ENCODE assay signal across 25 mouse cellular contexts in the genomic region with DNA sequence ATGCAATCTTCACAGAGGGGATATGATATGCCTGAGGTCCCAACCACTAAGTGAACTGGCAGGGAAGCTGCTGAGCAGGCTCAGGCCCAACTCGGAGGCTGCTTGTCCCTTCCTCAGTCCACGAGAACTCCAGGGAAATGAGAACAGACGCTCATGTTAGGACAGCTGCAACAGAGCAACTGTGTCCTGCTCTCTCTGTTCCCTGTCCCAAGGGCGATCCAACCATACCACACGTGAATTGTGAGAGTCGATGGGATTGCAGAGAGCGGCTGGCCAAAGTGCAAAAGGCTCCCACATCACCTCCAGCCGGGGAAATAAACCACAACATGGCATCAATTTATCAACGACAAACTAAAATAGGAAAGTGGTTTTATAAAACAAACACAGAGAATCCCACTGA.
DNase-seq lines count a peak whose midpoint lies in the region; ATAC-seq and TF ChIP-seq lines count a peak whose summit lies in the region.
"Had no signal": no experiment of that assay in that cellular context is flagged by ENCODE, and none has a peak within 500 bp of the region (broad histone marks: within the 10 kb centered on the region; RNA-seq: fewer than 3 reads in every experiment).

No protein-coding gene starts in this region.

- peaks cover 5% of the 10 kb centered on the region; the same call in 1 of the 2 replicates for H3K79me2 ChIP-seq in liver, adult 2 months (ENCODE audit: control insufficient read depth, insufficient read depth, low read length)

- no peak overlapping the region for H3K4me3 ChIP-seq in kidney, adult 2 months (ENCODE audit: insufficient read depth, low read depth, low read length)
- H3K4me3 ChIP-seq in kidney, embryonic 16.5 days (ENCODE audit: low read length), result no peak overlapping the region
- H3K4me3 ChIP-seq in liver, adult 2 months (ENCODE audit: insufficient read depth, low read depth, low read length), result no peak overlapping the region
- no peak overlapping the region for H3K4me3 ChIP-seq in liver, embryonic 11.5 days (ENCODE audit: low read depth, low read length)
- H3K4me3 ChIP-seq in limb, embryonic 12.5 days (replicated peaks), result no peak overlapping the region
- no peak overlapping the region for H3K4me3 ChIP-seq in embryonic facial prominence, embryonic 10.5 days
- H3K4me3 ChIP-seq in midbrain, embryonic 14.5 days (replicated peaks; ENCODE audit: low read depth, low read length), result no peak overlapping the region
- H3K4me3 ChIP-seq: embryonic facial prominence, embryonic 13.5 days; forebrain, embryonic 10.5 days; forebrain, embryonic 15.5 days; heart, adult 2 months; heart, embryonic 12.5 days; hindbrain, embryonic 13.5 days; lung, embryonic 15.5 days had no signal

- no peak overlapping the region for H3K4me2 ChIP-seq in kidney, embryonic 16.5 days (replicated peaks; ENCODE audit: low read depth, low read length)
- no peak overlapping the region for H3K4me2 ChIP-seq in liver, embryonic 11.5 days
- H3K4me2 ChIP-seq in limb, embryonic 12.5 days, result no peak overlapping the region
- no peak overlapping the region for H3K4me2 ChIP-seq in midbrain, embryonic 14.5 days (ENCODE audit: low read length)
- H3K4me2 ChIP-seq: embryonic facial prominence, embryonic 13.5 days; forebrain, embryonic 15.5 days; heart, embryonic 12.5 days; hindbrain, embryonic 13.5 days; lung, embryonic 15.5 days; midbrain, embryonic 11.5 days had no signal

- peak; percentile 57 for DNase-seq in kidney, adult 2 months
- DNase-seq in liver, adult 2 months (ENCODE audit: extremely low read depth, low read depth, low spot score), result peak; percentile 85
- DNase-seq in liver, embryonic 11.5 days (ENCODE audit: low spot score), result no peak
- no peak for DNase-seq in embryonic facial prominence, embryonic 10.5 days (ENCODE audit: low spot score)
- no peak for DNase-seq in midbrain, embryonic 14.5 days
- DNase-seq: adrenal gland, postnatal 25 days; cerebellum, adult 11-12 months; cerebellum, adult 9-11 months; embryo, embryonic 11 days; heart, adult 2 months; heart, postnatal 4 days; layer of hippocampus, postnatal 36 days; lung, postnatal 36 days; thymus, postnatal 14 days had no signal

- peak overlapping the region; percentile 65; the same call in 1 of the 2 replicates for H3K27ac ChIP-seq in kidney, adult 2 months (ENCODE audit: insufficient read depth, low read depth, low read length)
- no peak overlapping the region for H3K27ac ChIP-seq in kidney, embryonic 16.5 days (ENCODE audit: low read length)
- peak overlapping the region; percentile 69 for H3K27ac ChIP-seq in liver, adult 2 months (replicated peaks; ENCODE audit: insufficient read depth, low read depth, low read length)
- H3K27ac ChIP-seq in liver, embryonic 11.5 days (ENCODE audit: low read depth, low read length), result no peak overlapping the region
- H3K27ac ChIP-seq in limb, embryonic 12.5 days, result peak overlapping the region; percentile 62; the same call in 1 of the 2 replicates
- no peak overlapping the region for H3K27ac ChIP-seq in embryonic facial prominence, embryonic 10.5 days (replicated peaks)
- H3K27ac ChIP-seq in midbrain, embryonic 14.5 days (replicated peaks; ENCODE audit: low read depth, low read length), result no peak overlapping the region
- H3K27ac ChIP-seq: embryonic facial prominence, embryonic 13.5 days; forebrain, embryonic 10.5 days; forebrain, embryonic 15.5 days; heart, adult 2 months; hindbrain, embryonic 13.5 days; liver, embryonic 14.5 days; lung, embryonic 15.5 days had no signal

- H3K9me3 ChIP-seq in kidney, embryonic 16.5 days (ENCODE audit: low read length), result no peaks in the 10 kb centered on the region
- no peaks in the 10 kb centered on the region for H3K9me3 ChIP-seq in liver, embryonic 11.5 days (ENCODE audit: control insufficient read depth, low read length)
- no peaks in the 10 kb centered on the region for H3K9me3 ChIP-seq in limb, embryonic 12.5 days
- H3K9me3 ChIP-seq in embryonic facial prominence, embryonic 10.5 days, result no peaks in the 10 kb centered on the region
- H3K9me3 ChIP-seq in midbrain, embryonic 14.5 days (ENCODE audit: control insufficient read depth, low read length), result no peaks in the 10 kb centered on the region
- H3K9me3 ChIP-seq: embryonic facial prominence, embryonic 13.5 days; forebrain, embryonic 10.5 days; forebrain, embryonic 15.5 days; heart, embryonic 12.5 days; hindbrain, embryonic 13.5 days; lung, embryonic 15.5 days had no signal

- 43% methylated on average over 9 of the region's 9 CpGs for WGBS in kidney, adult 2 months
- WGBS in kidney, embryonic 16.5 days, result 61% methylated on average over 9 of the region's 9 CpGs
- 30% methylated on average over 9 of the region's 9 CpGs for WGBS in liver, adult 2 months
- 72% methylated on average over 9 of the region's 9 CpGs for whole genome bisulfite sequencing in liver, embryonic 11.5 days
- WGBS in limb, embryonic 12.5 days, result 59% methylated on average over 9 of the region's 9 CpGs
- WGBS in embryonic facial prominence, embryonic 10.5 days, result 68% methylated on average over 9 of the region's 9 CpGs
- 70% methylated on average over 9 of the region's 9 CpGs for WGBS in midbrain, embryonic 14.5 days

- no peak overlapping the region for H3K9ac ChIP-seq in kidney, embryonic 16.5 days (replicated peaks; ENCODE audit: low read length)
- no peak overlapping the region for H3K9ac ChIP-seq in liver, adult 2 months (ENCODE audit: low read depth, low read length)
- H3K9ac ChIP-seq in liver, embryonic 11.5 days (ENCODE audit: low read depth, low read length), result no peak overlapping the region
- no peak overlapping the region; the same call in 1 of the 2 replicates for H3K9ac ChIP-seq in limb, embryonic 12.5 days (replicated peaks)
- no peak overlapping the region for H3K9ac ChIP-seq in midbrain, embryonic 14.5 days (replicated peaks; ENCODE audit: low read length)
- H3K9ac ChIP-seq: embryonic facial prominence, embryonic 13.5 days; forebrain, embryonic 15.5 days; heart, embryonic 12.5 days; hindbrain, embryonic 13.5 days; liver, embryonic 14.5 days; lung, embryonic 15.5 days had no signal

- no peaks in the 10 kb centered on the region for H3K36me3 ChIP-seq in kidney, adult 2 months (ENCODE audit: control insufficient read depth, insufficient read depth, low read length)
- H3K36me3 ChIP-seq in kidney, embryonic 16.5 days (ENCODE audit: insufficient read depth, low read length), result no peaks in the 10 kb centered on the region
- H3K36me3 ChIP-seq in liver, adult 2 months (ENCODE audit: control insufficient read depth, insufficient read depth, low read length), result no peaks in the 10 kb centered on the region
- no peaks in the 10 kb centered on the region for H3K36me3 ChIP-seq in liver, embryonic 11.5 days (ENCODE audit: control insufficient read depth, insufficient read depth, low read length)
- H3K36me3 ChIP-seq in limb, embryonic 12.5 days, result 0 out of 2 replicates have a peak, but pooled peaks cover 4% of the 10 kb centered on the region
- H3K36me3 ChIP-seq in embryonic facial prominence, embryonic 10.5 days (replicated peaks), result no peaks in the 10 kb centered on the region
- H3K36me3 ChIP-seq in midbrain, embryonic 14.5 days (ENCODE audit: control insufficient read depth, insufficient read depth, low read length), result no peaks in the 10 kb centered on the region
- H3K36me3 ChIP-seq: embryonic facial prominence, embryonic 13.5 days; forebrain, embryonic 10.5 days; forebrain, embryonic 15.5 days; heart, embryonic 12.5 days; hindbrain, embryonic 13.5 days; lung, embryonic 15.5 days had no signal

- no peak for TF ChIP-seq POLR2A in kidney, adult 2 months (IDR thresholded peaks at IDR 0.05; ENCODE audit: low read depth, low read length)
- TF ChIP-seq POLR2A in liver, adult 2 months (IDR thresholded peaks at IDR 0.05; ENCODE audit: extremely low read depth, insufficient read depth, low read length), result no peak

- no peak for TF ChIP-seq CTCF in kidney, adult 2 months (conservative IDR thresholded peaks at IDR 0.05; ENCODE audit: insufficient read depth, insufficient read length, low read depth, low read length)
- TF ChIP-seq CTCF in liver, adult 2 months (IDR thresholded peaks at IDR 0.05; ENCODE audit: low read depth, low read length), result no peak

- no peak for ATAC-seq in kidney, embryonic 16.5 days (ENCODE audit: low FRiP score, low TSS enrichment)
- ATAC-seq in liver, embryonic 11.5 days (replicated peaks; ENCODE audit: low FRiP score), result no peak
- no peak for ATAC-seq in limb, embryonic 12.5 days (ENCODE audit: insufficient number of reproducible peaks, insufficient read depth, low FRiP score, low TSS enrichment, low read depth)
- no peak for ATAC-seq in midbrain, embryonic 14.5 days (ENCODE audit: low FRiP score, low TSS enrichment)
- ATAC-seq: forebrain, embryonic 15.5 days; intestine, embryonic 16.5 days had no signal

- no peaks in the 10 kb centered on the region for H3K27me3 ChIP-seq in kidney, adult 2 months (replicated peaks; ENCODE audit: control insufficient read depth, insufficient read depth, low read length)
- H3K27me3 ChIP-seq in kidney, embryonic 16.5 days (ENCODE audit: insufficient read depth, low read length), result no peaks in the 10 kb centered on the region
- H3K27me3 ChIP-seq in liver, adult 2 months (ENCODE audit: control insufficient read depth, insufficient read depth, low read length), result no peaks in the 10 kb centered on the region
- H3K27me3 ChIP-seq in liver, embryonic 11.5 days (replicated peaks; ENCODE audit: control insufficient read depth, insufficient read depth, low read length), result no peaks in the 10 kb centered on the region
- H3K27me3 ChIP-seq in limb, embryonic 12.5 days, result no peaks in the 10 kb centered on the region
- H3K27me3 ChIP-seq in embryonic facial prominence, embryonic 10.5 days (replicated peaks; ENCODE audit: low read depth, poor library complexity, severe bottlenecking), result no peaks in the 10 kb centered on the region
- H3K27me3 ChIP-seq in midbrain, embryonic 14.5 days (ENCODE audit: control insufficient read depth, insufficient read depth, low read length), result no peaks in the 10 kb centered on the region
- H3K27me3 ChIP-seq: embryonic facial prominence, embryonic 13.5 days; forebrain, embryonic 15.5 days; heart, embryonic 12.5 days; hindbrain, embryonic 13.5 days; lung, embryonic 15.5 days had no signal

- peaks cover 24% of the 10 kb centered on the region for H3K4me1 ChIP-seq in kidney, adult 2 months (ENCODE audit: control insufficient read depth, insufficient read depth, low read length)
- H3K4me1 ChIP-seq in kidney, embryonic 16.5 days (ENCODE audit: insufficient read depth, low read length), result peaks cover 41% of the 10 kb centered on the region
- peaks cover 21% of the 10 kb centered on the region for H3K4me1 ChIP-seq in liver, adult 2 months (ENCODE audit: control insufficient read depth, insufficient read depth, low read length)
- H3K4me1 ChIP-seq in liver, embryonic 11.5 days (replicated peaks; ENCODE audit: control insufficient read depth, insufficient read depth, low read length), result peaks cover 7% of the 10 kb centered on the region
- peaks cover 59% of the 10 kb centered on the region for H3K4me1 ChIP-seq in limb, embryonic 12.5 days (replicated peaks)
- H3K4me1 ChIP-seq in embryonic facial prominence, embryonic 10.5 days, result peaks cover 23% of the 10 kb centered on the region
- H3K4me1 ChIP-seq in midbrain, embryonic 14.5 days (ENCODE audit: control insufficient read depth, insufficient read depth, low read length), result no peaks in the 10 kb centered on the region
- H3K4me1 ChIP-seq: forebrain, embryonic 15.5 days had no signal

Comparison
In these comparisons a context has a peak if more than half of its experiments do, and no peak if none do; other contexts are left out.
1. DNase-seq: peak in kidney, adult 2 months (single experiment) and liver, adult 2 months (single experiment); none in liver, embryonic 11.5 days (single experiment), embryonic facial prominence, embryonic 10.5 days (single experiment) and midbrain, embryonic 14.5 days (single experiment).
2. H3K27ac ChIP-seq: peak in kidney, adult 2 months (single experiment), liver, adult 2 months (single experiment) and limb, embryonic 12.5 days (single experiment); none in kidney, embryonic 16.5 days (single experiment), liver, embryonic 11.5 days (single experiment), embryonic facial prominence, embryonic 10.5 days (single experiment) and midbrain, embryonic 14.5 days (single experiment).